Mouse (Mus musculus) naive thymus-derived CD4-positive, alpha-beta T cell, adult 2 months (primary cell): ENCODE results near the gene Cfap74.

Source experiments
- DNase-seq: peaks from one replicate; pipeline ENCODE4 v3.0.0-alpha.2; 2011; ENCODE audit warnings: low read depth

The Cfap74 gene

GRCm38 (mm10) chr4:155409058-155409776 is at the start of gene Cfap74:
Gene Cfap74, plus strand, starts transcription at chr4:155409190.
- peak; percentile 73 for DNase-seq

- no peak for DNase-seq
These were observed 49.2 kb upstream of the Cfap74 start for GRCm38 (mm10) chr4:155359560-155360464.

GRCm38 (mm10) chr4:155360856-155361255 is 48.1 kb upstream of the Cfap74 start:
- DNase-seq = peak; percentile 66

- DNase-seq = peak; percentile 90
These were observed 47.6 kb upstream of the Cfap74 start, which contains the start of gene Prkcz for GRCm38 (mm10) chr4:155361303-155361791. Gene Prkcz, minus strand, starts transcription at chr4:155361361.

GRCm38 (mm10) chr4:155362443-155362842 is 46.5 kb upstream of the Cfap74 start:
- no peak for DNase-seq

- no peak for DNase-seq
These were observed 42.2 kb upstream of the Cfap74 start for GRCm38 (mm10) chr4:155366784-155367183.

GRCm38 (mm10) chr4:155367739-155368138 is 41.3 kb upstream of the Cfap74 start:
- no peak for DNase-seq

GRCm38 (mm10) chr4:155368684-155369083 is 40.3 kb upstream of the Cfap74 start:
- DNase-seq = peak; percentile 66

- DNase-seq = no peak
These were observed 38.0 kb upstream of the Cfap74 start for GRCm38 (mm10) chr4:155370737-155371715.

GRCm38 (mm10) chr4:155371797-155372735 is 36.9 kb upstream of the Cfap74 start:
- DNase-seq = no peak

- DNase-seq = no peak
These were observed 27.0 kb upstream of the Cfap74 start for GRCm38 (mm10) chr4:155381974-155382373.

GRCm38 (mm10) chr4:155382752-155383151 is 26.2 kb upstream of the Cfap74 start:
- no peak for DNase-seq

GRCm38 (mm10) chr4:155383326-155383725 is 25.7 kb upstream of the Cfap74 start:
- DNase-seq = no peak

- no peak for DNase-seq
These were observed 21.8 kb upstream of the Cfap74 start for GRCm38 (mm10) chr4:155387166-155387565.

- no peak for DNase-seq
These were observed 13.5 kb upstream of the Cfap74 start for GRCm38 (mm10) chr4:155395471-155395870.

GRCm38 (mm10) chr4:155396751-155397150 is 12.2 kb upstream of the Cfap74 start:
- DNase-seq = no peak

GRCm38 (mm10) chr4:155397511-155398221 is 11.3 kb upstream of the Cfap74 start, which contains the start of gene Gabrd:
Gene Gabrd, minus strand, starts transcription at chr4:155398112.
- DNase-seq = no peak

GRCm38 (mm10) chr4:155398222-155398540 is 10.8 kb upstream of the Cfap74 start:
- DNase-seq = no peak

GRCm38 (mm10) chr4:155401121-155401520 is 7.9 kb upstream of the Cfap74 start:
- no peak for DNase-seq

GRCm38 (mm10) chr4:155402489-155402888 is 6.5 kb upstream of the Cfap74 start:
- no peak for DNase-seq
